Mouse (Mus musculus): ENCODE data around the gene Dhx29. TPM values are rescaled to one million over a fixed set of nuclear protein-coding genes. Genes with fewer than 3 reads are reported as not detected.

Dhx29 gene
- 15.6 and 19.2 TPM in 2 replicates for polyA plus RNA-seq (2014; fragmentation: Nextera tagmentation; extraction: Ambion mirVana)

GRCm38 (mm10) chr13:112927287-112928001 is at the start of gene Dhx29, which contains the start of gene Mtrex:
Dhx29 (plus strand) TSS chr13:112927454.
Mtrex (minus strand) TSS chr13:112927398.
- Histone ChIP-seq H3K27me3 (replicated peaks; ENCODE audit: control insufficient read depth, insufficient read depth, low read length) (no peaks in the 10 kb centered on the region), H3K9ac (ENCODE audit: low read length) (peak within 1 kb of the TSS; percentile 88), H3K9me3 (ENCODE audit: control insufficient read depth, low read length) (no peaks in the 10 kb centered on the region), H3K4me3 (ENCODE audit: low read depth, low read length) (peak within 1 kb of the TSS; percentile 95), H3K4me1 (replicated peaks; ENCODE audit: control insufficient read depth, insufficient read depth, low read length) (peaks cover 20% of the 10 kb centered on the region), H3K27ac (ENCODE audit: low read depth) (peak within 1 kb of the TSS; percentile 86), H3K4me2 (ENCODE audit: low read length) (peak within 1 kb of the TSS; percentile 75), H3K36me3 (ENCODE audit: control insufficient read depth, insufficient read depth, low read length) (peaks cover 15% of the 10 kb centered on the region)
- ATAC-seq (replicated peaks; ENCODE audit: low FRiP score, low TSS enrichment, low read depth), result peak; percentile 98
- under 1% methylated on average over 57 of the region's 57 CpGs for WGBS
- peak; percentile 99 for DNase-seq (ENCODE audit: low spot score)

GRCm38 (mm10) chr13:112887234-112887633 is 40.0 kb upstream of the Dhx29 start:
- H3K36me3 ChIP-seq (ENCODE audit: control insufficient read depth, insufficient read depth, low read length), result peaks cover 82% of the 10 kb centered on the region
- H3K4me2 ChIP-seq (ENCODE audit: low read length), result no peak overlapping the region
- H3K27me3 ChIP-seq (replicated peaks; ENCODE audit: control insufficient read depth, insufficient read depth, low read length), result no peaks in the 10 kb centered on the region
- no peak overlapping the region for H3K9ac ChIP-seq (ENCODE audit: low read length)
- H3K9me3 ChIP-seq (ENCODE audit: control insufficient read depth, low read length), result no peaks in the 10 kb centered on the region
- H3K4me3 ChIP-seq (ENCODE audit: low read depth, low read length), result no peak overlapping the region
- ATAC-seq (replicated peaks; ENCODE audit: low FRiP score, low TSS enrichment, low read depth) (no peak), DNase-seq (ENCODE audit: low spot score) (no peak)
- H3K27ac ChIP-seq (ENCODE audit: low read depth), result no peak overlapping the region
- H3K4me1 ChIP-seq (replicated peaks; ENCODE audit: control insufficient read depth, insufficient read depth, low read length), result no peaks in the 10 kb centered on the region
- whole genome bisulfite sequencing, result 93% methylated on average over 12 of the region's 12 CpGs

- 85% methylated on average over 3 of the region's 3 CpGs for WGBS
- no peaks in the 10 kb centered on the region for H3K9me3 ChIP-seq (ENCODE audit: control insufficient read depth, low read length)
- ATAC-seq (replicated peaks; ENCODE audit: low FRiP score, low TSS enrichment, low read depth) (no peak), DNase-seq (ENCODE audit: low spot score) (no peak)
- peaks cover 92% of the 10 kb centered on the region for H3K36me3 ChIP-seq (ENCODE audit: control insufficient read depth, insufficient read depth, low read length)
- H3K9ac ChIP-seq (ENCODE audit: low read length), result no peak overlapping the region
- H3K4me2 ChIP-seq (ENCODE audit: low read length), result no peak overlapping the region
- H3K4me3 ChIP-seq (ENCODE audit: low read depth, low read length), result no peak overlapping the region
- H3K4me1 ChIP-seq (replicated peaks; ENCODE audit: control insufficient read depth, insufficient read depth, low read length), result no peaks in the 10 kb centered on the region
- H3K27me3 ChIP-seq (replicated peaks; ENCODE audit: control insufficient read depth, insufficient read depth, low read length), result no peaks in the 10 kb centered on the region
- H3K27ac ChIP-seq (ENCODE audit: low read depth), result no peak overlapping the region
These were observed 25.1 kb upstream of the Dhx29 start for GRCm38 (mm10) chr13:112902176-112902575.

GRCm38 (mm10) chr13:112909663-112910062 is 17.6 kb upstream of the Dhx29 start:
- DNase-seq (ENCODE audit: low spot score), result peak; percentile 58
- WGBS, result 72% methylated on average over 4 of the region's 4 CpGs
- ATAC-seq (replicated peaks; ENCODE audit: low FRiP score, low TSS enrichment, low read depth), result no peak

GRCm38 (mm10) chr13:112910434-112910833 is 16.8 kb upstream of the Dhx29 start:
- Histone ChIP-seq H3K4me1 (replicated peaks; ENCODE audit: control insufficient read depth, insufficient read depth, low read length) (no peaks in the 10 kb centered on the region), H3K4me3 (ENCODE audit: low read depth, low read length) (no peak overlapping the region), H3K27me3 (replicated peaks; ENCODE audit: control insufficient read depth, insufficient read depth, low read length) (no peaks in the 10 kb centered on the region), H3K36me3 (ENCODE audit: control insufficient read depth, insufficient read depth, low read length) (peaks cover 78% of the 10 kb centered on the region), H3K27ac (ENCODE audit: low read depth) (no peak overlapping the region), H3K9me3 (ENCODE audit: control insufficient read depth, low read length) (no peaks in the 10 kb centered on the region), H3K9ac (ENCODE audit: low read length) (no peak overlapping the region), H3K4me2 (ENCODE audit: low read length) (no peak overlapping the region)
- DNase-seq (ENCODE audit: low spot score), result no peak
- 83% methylated on average over 4 of the region's 4 CpGs for WGBS
- ATAC-seq (replicated peaks; ENCODE audit: low FRiP score, low TSS enrichment, low read depth), result no peak

More at GRCm38 (mm10) chr13:112909663-112910062, 17.6 kb upstream of the Dhx29 start:
- Histone ChIP-seq H3K36me3 (ENCODE audit: control insufficient read depth, insufficient read depth, low read length) (peaks cover 81% of the 10 kb centered on the region), H3K9ac (ENCODE audit: low read length) (no peak overlapping the region), H3K4me3 (ENCODE audit: low read depth, low read length) (no peak overlapping the region), H3K4me2 (ENCODE audit: low read length) (no peak overlapping the region), H3K27me3 (replicated peaks; ENCODE audit: control insufficient read depth, insufficient read depth, low read length) (no peaks in the 10 kb centered on the region), H3K27ac (ENCODE audit: low read depth) (no peak overlapping the region), H3K4me1 (replicated peaks; ENCODE audit: control insufficient read depth, insufficient read depth, low read length) (no peaks in the 10 kb centered on the region), H3K9me3 (ENCODE audit: control insufficient read depth, low read length) (no peaks in the 10 kb centered on the region)

GRCm38 (mm10) chr13:112919141-112919865 is 8.0 kb upstream of the Dhx29 start:
- peaks cover 57% of the 10 kb centered on the region for H3K36me3 ChIP-seq (ENCODE audit: control insufficient read depth, insufficient read depth, low read length)
- H3K27ac ChIP-seq (ENCODE audit: low read depth), result no peak overlapping the region
- no peaks in the 10 kb centered on the region for H3K4me1 ChIP-seq (replicated peaks; ENCODE audit: control insufficient read depth, insufficient read depth, low read length)
- ATAC-seq (replicated peaks; ENCODE audit: low FRiP score, low TSS enrichment, low read depth) (no peak), DNase-seq (ENCODE audit: low spot score) (no peak)
- H3K9me3 ChIP-seq (ENCODE audit: control insufficient read depth, low read length), result no peaks in the 10 kb centered on the region
- no peak overlapping the region for H3K4me2 ChIP-seq (ENCODE audit: low read length)
- no peaks in the 10 kb centered on the region for H3K27me3 ChIP-seq (replicated peaks; ENCODE audit: control insufficient read depth, insufficient read depth, low read length)
- H3K4me3 ChIP-seq (ENCODE audit: low read depth, low read length), result no peak overlapping the region
- 84% methylated on average over 4 of the region's 4 CpGs for WGBS
- H3K9ac ChIP-seq (ENCODE audit: low read length), result no peak overlapping the region

GRCm38 (mm10) chr13:112920906-112921305 is 6.3 kb upstream of the Dhx29 start:
- Histone ChIP-seq H3K27me3 (replicated peaks; ENCODE audit: control insufficient read depth, insufficient read depth, low read length) (no peaks in the 10 kb centered on the region), H3K4me1 (replicated peaks; ENCODE audit: control insufficient read depth, insufficient read depth, low read length) (peaks cover 5% of the 10 kb centered on the region), H3K9ac (ENCODE audit: low read length) (no peak overlapping the region), H3K27ac (ENCODE audit: low read depth) (no peak overlapping the region), H3K36me3 (ENCODE audit: control insufficient read depth, insufficient read depth, low read length) (peaks cover 47% of the 10 kb centered on the region), H3K9me3 (ENCODE audit: control insufficient read depth, low read length) (no peaks in the 10 kb centered on the region), H3K4me2 (ENCODE audit: low read length) (no peak overlapping the region), H3K4me3 (ENCODE audit: low read depth, low read length) (no peak overlapping the region)
- no peak for ATAC-seq (replicated peaks; ENCODE audit: low FRiP score, low TSS enrichment, low read depth)
- 87% methylated on average over 3 of the region's 3 CpGs for WGBS
- DNase-seq (ENCODE audit: low spot score), result no peak

- H3K27me3 ChIP-seq (replicated peaks; ENCODE audit: control insufficient read depth, insufficient read depth, low read length), result no peaks in the 10 kb centered on the region
- no peak overlapping the region for H3K4me2 ChIP-seq (ENCODE audit: low read length)
- H3K27ac ChIP-seq (ENCODE audit: low read depth), result no peak overlapping the region
- no peaks in the 10 kb centered on the region for H3K9me3 ChIP-seq (ENCODE audit: control insufficient read depth, low read length)
- H3K4me3 ChIP-seq (ENCODE audit: low read depth, low read length), result no peak overlapping the region
- peaks cover 9% of the 10 kb centered on the region for H3K36me3 ChIP-seq (ENCODE audit: control insufficient read depth, insufficient read depth, low read length)
- H3K4me1 ChIP-seq (replicated peaks; ENCODE audit: control insufficient read depth, insufficient read depth, low read length), result peaks cover 20% of the 10 kb centered on the region
- 67% methylated on average over 6 of the region's 6 CpGs for WGBS
- ATAC-seq (replicated peaks; ENCODE audit: low FRiP score, low TSS enrichment, low read depth), result no peak
- no peak overlapping the region for H3K9ac ChIP-seq (ENCODE audit: low read length)
- no peak for DNase-seq (ENCODE audit: low spot score)
These were observed 2.0 kb upstream of the Dhx29 start for GRCm38 (mm10) chr13:112925266-112925665.

All from intestine, embryonic 14.5 days (tissue).